Comparison of ENCODE assay signal across 17 mouse cellular contexts in genomic region chr7:28255476-28255875, GRCm38 (mm10). TPM values are rescaled to one million over a fixed set of nuclear protein-coding genes. Genes with fewer than 3 reads are reported as not detected.
DNase-seq lines count a peak whose midpoint lies in the region; ATAC-seq and TF ChIP-seq lines count a peak whose summit lies in the region.
"Had no signal": no experiment of that assay in that cellular context is flagged by ENCODE, and none has a peak within 500 bp of the region (broad histone marks: within the 10 kb centered on the region; RNA-seq: fewer than 3 reads in every experiment).

No protein-coding gene starts in this region.

- H3K27ac ChIP-seq in liver, adult 2 months (replicated peaks; ENCODE audit: insufficient read depth, low read depth, low read length), result no peak overlapping the region
- no peak overlapping the region for H3K27ac ChIP-seq in liver, embryonic 12.5 days
- no peak overlapping the region for H3K27ac ChIP-seq in CH12.LX (ENCODE audit: insufficient read depth, low read depth)
- H3K27ac ChIP-seq: heart, embryonic 10.5 days; hindbrain, embryonic 10.5 days; lung, embryonic 15.5 days; neural tube, embryonic 15.5 days had no signal

- in situ Hi-C loops in CH12.LX (cut with MboI; ENCODE audit: low pct_ligation_motif_present, low pct_unique_long_range_greater_than_20kb, low sequenced_read_pairs), result no loop called here

- no peaks in the 10 kb centered on the region for H3K36me3 ChIP-seq in liver, adult 2 months (ENCODE audit: control insufficient read depth, insufficient read depth, low read length)
- H3K36me3 ChIP-seq in liver, embryonic 12.5 days, result no peaks in the 10 kb centered on the region
- no peaks in the 10 kb centered on the region for H3K36me3 ChIP-seq in CH12.LX (replicated peaks in 1 of 2; ENCODE audit: control insufficient read depth in 1 of 2, insufficient read depth in 1 of 2, low read length in 1 of 2)
- H3K36me3 ChIP-seq: heart, embryonic 10.5 days; hindbrain, embryonic 10.5 days; lung, embryonic 15.5 days; neural tube, embryonic 15.5 days had no signal

- ATAC-seq in liver, embryonic 12.5 days, result no peak
- no peak for ATAC-seq in megakaryocyte, adult 5-6 weeks (ENCODE audit: poor library complexity, severe bottlenecking)

- 90% methylated on average over 6 of the region's 6 CpGs for WGBS in liver, adult 2 months
- 66% methylated on average over 6 of the region's 6 CpGs for WGBS in liver, embryonic 12.5 days (ENCODE audit: insufficient replicate concordance)

- no peak overlapping the region for H3K4me3 ChIP-seq in liver, adult 2 months (ENCODE audit: insufficient read depth, low read depth, low read length)
- no peak overlapping the region for H3K4me3 ChIP-seq in liver, embryonic 12.5 days
- H3K4me3 ChIP-seq in CH12.LX (replicated peaks in 1 of 3; ENCODE audit: low read depth in 2 of 3, low read length in 2 of 3, poor library complexity in 1 of 3), result no peak overlapping the region
- H3K4me3 ChIP-seq: heart, embryonic 10.5 days; hindbrain, embryonic 10.5 days; lung, embryonic 15.5 days; neural tube, embryonic 15.5 days had no signal

- no peaks in the 10 kb centered on the region for H3K79me2 ChIP-seq in liver, adult 2 months (ENCODE audit: control insufficient read depth, insufficient read depth, low read length)
- no peaks in the 10 kb centered on the region for H3K79me2 ChIP-seq in CH12.LX (replicated peaks; ENCODE audit: control insufficient read depth, extremely low read depth, insufficient read depth, poor library complexity, severe bottlenecking)

- no peak; the same call in none of the 2 replicates for TF ChIP-seq RAD21 in CH12.LX (IDR thresholded peaks at IDR 0.05; ENCODE audit: low read depth, low read length)

- peaks cover 5% of the 10 kb centered on the region; the same call in 1 of the 2 replicates for H3K9me3 ChIP-seq in liver, embryonic 12.5 days (replicated peaks)
- H3K9me3 ChIP-seq in CH12.LX (replicated peaks; ENCODE audit: low read length), result peaks cover 7% of the 10 kb centered on the region
- H3K9me3 ChIP-seq: heart, embryonic 10.5 days; lung, embryonic 15.5 days; neural tube, embryonic 15.5 days had no signal

- peak; percentile 43; the same call in 1 of the 2 replicates for TF ChIP-seq CTCF in liver, adult 2 months (IDR thresholded peaks at IDR 0.05; ENCODE audit: low read depth, low read length)
- TF ChIP-seq CTCF in CH12.LX (conservative IDR thresholded peaks at IDR 0.05 in 1 of 2, IDR thresholded peaks at IDR 0.05 in 1 of 2; ENCODE audit: low read depth in 2 of 2, low read length in 2 of 2), result peak; percentile 38 to 50; a peak in 3 of 4 replicates
- peak; percentile 48; the same call in 1 of the 2 replicates for TF ChIP-seq CTCF in brain, embryonic 14.5 days (IDR thresholded peaks at IDR 0.05; ENCODE audit: borderline replicate concordance, extremely low read depth, insufficient read depth, insufficient read length)

- H3K27me3 ChIP-seq in liver, adult 2 months (ENCODE audit: control insufficient read depth, insufficient read depth, low read length), result no peaks in the 10 kb centered on the region
- no peaks in the 10 kb centered on the region for H3K27me3 ChIP-seq in liver, embryonic 12.5 days (replicated peaks)
- peaks cover 16% of the 10 kb centered on the region for H3K27me3 ChIP-seq in CH12.LX (replicated peaks)
- H3K27me3 ChIP-seq: lung, embryonic 15.5 days; neural tube, embryonic 15.5 days had no signal

- TF ChIP-seq POLR2A in liver, adult 2 months (IDR thresholded peaks at IDR 0.05; ENCODE audit: extremely low read depth, insufficient read depth, low read length), result no peak
- TF ChIP-seq POLR2A in CH12.LX (IDR thresholded peaks at IDR 0.05; ENCODE audit: low read depth, low read length), result no peak
- TF ChIP-seq POLR2A in brain, embryonic 14.5 days (IDR thresholded peaks at IDR 0.05; ENCODE audit: borderline replicate concordance, extremely low read depth, insufficient read depth, insufficient read length, poor library complexity, severe bottlenecking), result no peak

- no peak overlapping the region for H3K4me2 ChIP-seq in liver, embryonic 12.5 days
- no peak overlapping the region for H3K4me2 ChIP-seq in CH12.LX (ENCODE audit: insufficient read depth, low read depth, poor library complexity, severe bottlenecking)
- H3K4me2 ChIP-seq: lung, embryonic 15.5 days; neural tube, embryonic 15.5 days had no signal

- peak; percentile 14 for DNase-seq in embryo, embryonic 10.5 days (ENCODE audit: low spot score)
- no peak for DNase-seq in embryo, embryonic 11 days
- no peak for DNase-seq in liver, adult 2 months (ENCODE audit: extremely low read depth, low read depth, low spot score)
- DNase-seq in CH12.LX (ENCODE audit: extremely low read depth), result peak; percentile 23
- DNase-seq in brain, embryonic 14.5 days (ENCODE audit: low read depth), result no peak
- DNase-seq in adrenal gland, adult 2 months, result no peak
- DNase-seq: cerebellum, adult 11 months; kidney, postnatal 25 days; midbrain, embryonic 14.5 days; right cerebral cortex, postnatal 25 days had no signal

- no peaks in the 10 kb centered on the region for H3K4me1 ChIP-seq in liver, adult 2 months (ENCODE audit: control insufficient read depth, insufficient read depth, low read length)
- no peaks in the 10 kb centered on the region for H3K4me1 ChIP-seq in liver, embryonic 12.5 days
- no peaks in the 10 kb centered on the region for H3K4me1 ChIP-seq in CH12.LX (ENCODE audit: control insufficient read depth in 1 of 2, insufficient read depth in 2 of 2)
- H3K4me1 ChIP-seq: heart, embryonic 10.5 days; hindbrain, embryonic 10.5 days; lung, embryonic 15.5 days; neural tube, embryonic 15.5 days had no signal

- dilution Hi-C loops in CH12.LX (cut with MboI; ENCODE audit: extremely low pct_ligation_motif_present, extremely low pct_unique_long_range_greater_than_20kb, low sequenced_read_pairs), result no loop called here

- TF ChIP-seq EP300 in CH12.LX (IDR thresholded peaks at IDR 0.05; ENCODE audit: low read length), result no peak

- no peak overlapping the region for H3K9ac ChIP-seq in liver, adult 2 months (ENCODE audit: low read depth, low read length)
- no peak overlapping the region for H3K9ac ChIP-seq in liver, embryonic 12.5 days
- no peak overlapping the region for H3K9ac ChIP-seq in CH12.LX (ENCODE audit: insufficient read depth, low read depth)
- H3K9ac ChIP-seq: lung, embryonic 15.5 days; neural tube, embryonic 15.5 days had no signal

RNA-seq across cellular contexts. Expression of gene Eid2, which starts 12.2 kb away (rescaled TPM):
- total RNA-seq in liver, adult 2 months (2014; rRNA removed), result 0.28 and 0.47 TPM in 2 replicates
- 0.35 and 0.50 TPM in 2 replicates for polyA plus RNA-seq in liver, adult 2 months (2012; rRNA removed)
- 4.6 and 5.4 TPM in 2 replicates for polyA plus RNA-seq in liver, embryonic 12.5 days (2016; fragmentation: Nextera tagmentation; extraction: Ambion mirVana)
- total RNA-seq in CH12.LX (2012; rRNA removed), result not detected in 2 replicates
- total RNA-seq in CH12.LX (2014; rRNA removed), result not detected in 2 replicates
- polyA plus RNA-seq in CH12.LX (2012; ENCODE audit: insufficient read length, low read depth), result not detected in 2 replicates
- 62.0 and 63.2 TPM in 2 replicates for polyA plus RNA-seq in brain, embryonic 14.5 days (2012; rRNA removed)
- total RNA-seq in adrenal gland, adult 2 months (2021), result 10 to 100 TPM; 23.4 to 24.4 TPM
- polyA plus RNA-seq in adrenal gland, adult 2 months (2012; rRNA removed), result 30.4 and 36.8 TPM in 2 replicates
- 0.68 and 1.1 TPM in 2 replicates for total RNA-seq in megakaryocyte, adult 5-6 weeks (2015)
- total RNA-seq in megakaryocyte, adult 5-6 weeks (2017), result 0.40 and 0.57 TPM in 2 replicates

RNA-seq across cellular contexts. Expression of gene Eid2b, which starts 22.1 kb away (rescaled TPM):
- 1.9 and 3.0 TPM in 2 replicates for total RNA-seq in liver, adult 2 months (2014; rRNA removed)
- 3.5 and 3.9 TPM in 2 replicates for polyA plus RNA-seq in liver, adult 2 months (2012; rRNA removed)
- 3.6 and 3.7 TPM in 2 replicates for polyA plus RNA-seq in liver, embryonic 12.5 days (2016; fragmentation: Nextera tagmentation; extraction: Ambion mirVana)
- 3.2 and 3.3 TPM in 2 replicates for total RNA-seq in CH12.LX (2012; rRNA removed)
- 3.2 and 3.8 TPM in 2 replicates for total RNA-seq in CH12.LX (2014; rRNA removed)
- polyA plus RNA-seq in CH12.LX (2012; ENCODE audit: insufficient read length, low read depth), result 1.6 and 1.8 TPM in 2 replicates
- polyA plus RNA-seq in brain, embryonic 14.5 days (2012; rRNA removed), result 40.9 and 46.6 TPM in 2 replicates
- 10 to 100 TPM in 1 of 2 experiments, 1 to 10 TPM in 1; 9.1 to 17.6 TPM for total RNA-seq in adrenal gland, adult 2 months (2021)
- polyA plus RNA-seq in adrenal gland, adult 2 months (2012; rRNA removed), result 44.8 and 49.6 TPM in 2 replicates
- 3.6 and 5.8 TPM in 2 replicates for total RNA-seq in megakaryocyte, adult 5-6 weeks (2015)
- total RNA-seq in megakaryocyte, adult 5-6 weeks (2017), result 2.9 and 3.0 TPM in 2 replicates

RNA-seq across cellular contexts. Expression of gene Selenov, which starts 35.5 kb away (rescaled TPM):
- total RNA-seq in liver, adult 2 months (2014; rRNA removed), result not detected in 2 replicates
- polyA plus RNA-seq in liver, adult 2 months (2012; rRNA removed), result not detected in 2 replicates
- polyA plus RNA-seq in liver, embryonic 12.5 days (2016; fragmentation: Nextera tagmentation; extraction: Ambion mirVana), result not detected in 2 replicates
- total RNA-seq in CH12.LX (2012; rRNA removed) (not detected in 2 replicates), CH12.LX (2014; rRNA removed) (not detected in 2 replicates)
- not detected in 2 replicates for polyA plus RNA-seq in CH12.LX (2012; ENCODE audit: insufficient read length, low read depth)
- 0.50 and 0.81 TPM in 2 replicates for polyA plus RNA-seq in brain, embryonic 14.5 days (2012; rRNA removed)
- total RNA-seq in adrenal gland, adult 2 months (2021), result not detected
- 0.19 TPM in 1 of 2 replicates, not detected in the other for polyA plus RNA-seq in adrenal gland, adult 2 months (2012; rRNA removed)
- total RNA-seq in megakaryocyte, adult 5-6 weeks (2015), result not detected in 2 replicates
- not detected in 2 replicates for total RNA-seq in megakaryocyte, adult 5-6 weeks (2017)
- polyA plus RNA-seq: embryonic facial prominence, embryonic 14.5 days; heart, embryonic 10.5 days; lung, embryonic 15.5 days had no signal

RNA-seq across cellular contexts. Expression of gene Dll3, which starts 46.6 kb away (rescaled TPM):
- total RNA-seq in liver, adult 2 months (2014; rRNA removed), result not detected in 2 replicates
- not detected in 2 replicates for polyA plus RNA-seq in liver, adult 2 months (2012; rRNA removed)
- polyA plus RNA-seq in liver, embryonic 12.5 days (2016; fragmentation: Nextera tagmentation; extraction: Ambion mirVana), result 0.10 and 0.31 TPM in 2 replicates
- total RNA-seq in CH12.LX (2012; rRNA removed) (0.21 TPM in 1 of 2 replicates, not detected in the other), CH12.LX (2014; rRNA removed) (0.11 TPM in 1 of 2 replicates, not detected in the other)
- 0.29 and 0.44 TPM in 2 replicates for polyA plus RNA-seq in CH12.LX (2012; ENCODE audit: insufficient read length, low read depth)
- polyA plus RNA-seq in brain, embryonic 14.5 days (2012; rRNA removed), result 30.3 and 43.3 TPM in 2 replicates
- total RNA-seq in adrenal gland, adult 2 months (2021), result under 1 TPM in 1 of 2 experiments, not detected in 1; 0.10 TPM
- 0.16 and 0.29 TPM in 2 replicates for polyA plus RNA-seq in adrenal gland, adult 2 months (2012; rRNA removed)
- total RNA-seq in megakaryocyte, adult 5-6 weeks (2015), result not detected in 2 replicates
- total RNA-seq in megakaryocyte, adult 5-6 weeks (2017), result not detected in 2 replicates

RNA-seq across cellular contexts. Expression of gene Timm50, which starts 56.4 kb away (rescaled TPM):
- total RNA-seq in liver, adult 2 months (2014; rRNA removed), result 22.6 and 24.9 TPM in 2 replicates
- polyA plus RNA-seq in liver, adult 2 months (2012; rRNA removed), result 49.4 and 52.6 TPM in 2 replicates
- polyA plus RNA-seq in liver, embryonic 12.5 days (2016; fragmentation: Nextera tagmentation; extraction: Ambion mirVana), result 137 and 146 TPM in 2 replicates
- total RNA-seq in CH12.LX (2012; rRNA removed) (126 and 134 TPM in 2 replicates), CH12.LX (2014; rRNA removed) (79.4 and 86.3 TPM in 2 replicates)
- 108 and 145 TPM in 2 replicates for polyA plus RNA-seq in CH12.LX (2012; ENCODE audit: insufficient read length, low read depth)
- 105 and 134 TPM in 2 replicates for polyA plus RNA-seq in brain, embryonic 14.5 days (2012; rRNA removed)
- total RNA-seq in adrenal gland, adult 2 months (2021), result 10 to 100 TPM; 66.6 to 99.9 TPM
- polyA plus RNA-seq in adrenal gland, adult 2 months (2012; rRNA removed), result 90.5 and 101 TPM in 2 replicates
- total RNA-seq in megakaryocyte, adult 5-6 weeks (2015), result 19.5 and 26.2 TPM in 2 replicates
- total RNA-seq in megakaryocyte, adult 5-6 weeks (2017), result 19.7 and 22.1 TPM in 2 replicates

Comparison
In these comparisons a context has a peak if more than half of its experiments do, and no peak if none do; other contexts are left out.
1. DNase-seq: peak in embryo, embryonic 10.5 days (single experiment) and CH12.LX (single experiment); none in embryo, embryonic 11 days (single experiment), liver, adult 2 months (single experiment), brain, embryonic 14.5 days (single experiment) and adrenal gland, adult 2 months (single experiment).
2. Peak in every context shown above with its lines, with median percentiles within 50 percentile points of each other: CTCF ChIP-seq.